Mouse (Mus musculus): Measurements from ENCODE around the gene Fbxo11. TPM values are rescaled to one million over a fixed set of nuclear protein-coding genes. Genes with fewer than 3 reads are reported as not detected.

Gene Fbxo11
- polyA plus RNA-seq (2015; fragmentation: Nextera tagmentation; extraction: Ambion mirVana) = 9.8 and 9.9 TPM in 2 replicates

DNA sequence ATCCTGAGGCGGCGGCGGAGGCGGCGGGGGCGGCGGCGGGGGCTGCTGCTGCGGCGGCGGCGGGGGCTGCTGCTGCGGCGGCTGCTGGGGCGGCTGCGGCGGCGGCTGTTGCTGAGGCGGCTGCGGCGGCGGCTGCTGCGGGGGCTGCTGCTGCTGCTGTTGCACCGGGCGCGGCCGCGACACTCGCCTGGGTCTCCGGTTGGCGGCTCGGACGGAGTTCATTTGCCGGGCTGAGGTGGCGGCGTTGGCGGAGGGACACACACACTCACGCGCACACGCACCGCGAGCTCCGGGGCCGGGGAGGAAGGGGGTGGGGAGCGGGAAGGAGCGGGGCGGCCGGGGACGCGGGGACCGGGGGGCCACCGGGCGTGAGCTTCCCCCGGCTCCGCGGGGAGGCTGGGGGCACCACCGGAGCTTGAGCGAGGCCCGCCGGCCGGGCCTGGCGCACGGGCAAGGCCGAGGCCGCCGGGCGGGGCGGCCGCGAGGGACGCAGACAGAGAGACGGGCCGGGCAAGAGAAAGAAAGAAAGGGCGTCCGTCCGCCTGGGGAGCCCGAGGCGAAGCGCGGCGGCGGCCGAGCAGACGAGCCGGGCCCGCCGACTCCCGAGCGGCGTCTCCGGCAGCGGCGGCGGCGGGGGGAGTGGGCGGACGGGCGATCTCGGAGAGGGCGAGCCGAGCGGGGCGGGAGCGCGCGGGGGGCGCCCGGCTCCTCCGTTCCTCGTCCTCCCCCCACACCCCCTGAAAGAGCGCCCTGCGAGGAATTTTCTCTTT, at the start of gene Fbxo11:
Gene Fbxo11 (minus strand): TSS at position 261 of the 770 bp plus-strand sequence.
- Histone ChIP-seq H3K27me3 (replicated peaks) (no peaks in the 10 kb centered on the region), H3K27ac (replicated peaks) (peak within 1 kb of the TSS; percentile 100), H3K4me1 (peaks cover 23% of the 10 kb centered on the region), H3K36me3 (no peaks in the 10 kb centered on the region), H3K4me3 (peak within 1 kb of the TSS; percentile 98), H3K9ac (peak within 1 kb of the TSS; percentile 100), H3K4me2 (peak within 1 kb of the TSS; percentile 72), H3K9me3 (no peaks in the 10 kb centered on the region)
- under 1% methylated on average over 59 of the region's 112 CpGs for WGBS
- ATAC-seq (ENCODE audit: extremely low read depth, insufficient number of reproducible peaks, low FRiP score, low TSS enrichment) = peak; percentile 2; the same call in 1 of the 2 replicates

- Histone ChIP-seq H3K4me2 (no peak overlapping the region), H3K36me3 (no peaks in the 10 kb centered on the region), H3K4me1 (no peaks in the 10 kb centered on the region), H3K4me3 (no peak overlapping the region), H3K9me3 (no peaks in the 10 kb centered on the region), H3K27me3 (replicated peaks) (no peaks in the 10 kb centered on the region), H3K9ac (no peak overlapping the region), H3K27ac (replicated peaks) (no peak overlapping the region)
- no peak for ATAC-seq (ENCODE audit: extremely low read depth, insufficient number of reproducible peaks, low FRiP score, low TSS enrichment)
- WGBS = 88% methylated on average over 10 of the region's 10 CpGs
Measured at GRCm38 (mm10) chr17:88113883-88114229, 48.8 kb upstream of the Fbxo11 start.

DNA sequence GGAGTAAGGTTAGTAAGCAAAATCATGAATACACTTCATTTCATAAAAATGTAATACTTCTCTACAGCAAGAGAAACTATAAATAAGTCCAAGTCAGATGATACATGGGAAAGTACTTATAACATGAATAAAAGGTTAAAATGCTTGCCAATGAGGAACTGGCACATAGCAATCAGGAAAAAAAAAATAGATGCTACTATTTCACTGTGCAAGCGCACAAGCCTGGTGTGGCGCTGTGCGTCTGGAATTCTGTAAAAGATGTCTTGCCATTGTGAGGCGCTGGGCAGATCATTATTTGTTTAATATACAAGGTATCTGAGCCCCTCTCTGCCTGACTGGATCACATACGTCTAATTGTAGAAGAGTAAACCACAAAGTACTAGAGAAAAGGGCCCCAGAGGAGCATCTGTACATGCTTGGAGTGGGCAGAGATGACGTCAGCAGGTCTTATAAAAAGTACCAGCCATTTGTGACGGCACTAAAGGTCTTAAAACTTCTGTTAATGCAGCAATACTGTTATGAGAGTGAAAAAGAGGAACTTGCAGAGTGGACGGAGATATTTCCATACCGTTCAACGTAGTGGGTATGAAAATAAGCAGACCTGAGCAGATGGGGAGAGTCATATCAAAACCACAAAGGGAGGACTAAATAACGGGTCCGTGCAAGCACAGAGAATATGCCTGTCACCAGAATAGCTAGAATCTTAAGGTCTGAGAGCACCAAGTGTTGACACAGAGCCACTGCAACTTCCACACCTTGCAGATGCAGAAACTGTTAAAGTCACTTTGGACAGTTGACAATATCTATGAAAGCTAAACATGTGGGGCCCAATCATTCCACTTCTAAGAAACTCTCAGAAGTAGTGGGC, 48.2 kb upstream of the Fbxo11 start:
- WGBS = 71% methylated on average over 12 of the region's 12 CpGs
- H3K27me3 ChIP-seq (replicated peaks) = no peaks in the 10 kb centered on the region

GRCm38 (mm10) chr17:88111865-88112645, 47.0 kb upstream of the Fbxo11 start:
- 63% methylated on average over 10 of the region's 10 CpGs for WGBS
- Histone ChIP-seq H3K27ac (replicated peaks) (no peak overlapping the region), H3K9me3 (no peaks in the 10 kb centered on the region), H3K4me2 (no peak overlapping the region), H3K4me3 (no peak overlapping the region), H3K36me3 (no peaks in the 10 kb centered on the region), H3K4me1 (no peaks in the 10 kb centered on the region), H3K27me3 (replicated peaks) (no peaks in the 10 kb centered on the region), H3K9ac (no peak overlapping the region)
- no peak for ATAC-seq (ENCODE audit: extremely low read depth, insufficient number of reproducible peaks, low FRiP score, low TSS enrichment)

More for the DNA sequence above, 48.2 kb upstream of the Fbxo11 start:
- ATAC-seq (ENCODE audit: extremely low read depth, insufficient number of reproducible peaks, low FRiP score, low TSS enrichment) = no peak
- Histone ChIP-seq H3K9ac (no peak overlapping the region), H3K9me3 (no peaks in the 10 kb centered on the region), H3K27ac (replicated peaks) (no peak overlapping the region), H3K36me3 (no peaks in the 10 kb centered on the region), H3K4me2 (no peak overlapping the region), H3K4me3 (no peak overlapping the region), H3K4me1 (no peaks in the 10 kb centered on the region)

GRCm38 (mm10) chr17:88111081-88111796, 46.1 kb upstream of the Fbxo11 start:
- Histone ChIP-seq H3K36me3 (no peaks in the 10 kb centered on the region), H3K4me3 (no peak overlapping the region)
- WGBS = 81% methylated on average over 12 of the region's 12 CpGs

DNA sequence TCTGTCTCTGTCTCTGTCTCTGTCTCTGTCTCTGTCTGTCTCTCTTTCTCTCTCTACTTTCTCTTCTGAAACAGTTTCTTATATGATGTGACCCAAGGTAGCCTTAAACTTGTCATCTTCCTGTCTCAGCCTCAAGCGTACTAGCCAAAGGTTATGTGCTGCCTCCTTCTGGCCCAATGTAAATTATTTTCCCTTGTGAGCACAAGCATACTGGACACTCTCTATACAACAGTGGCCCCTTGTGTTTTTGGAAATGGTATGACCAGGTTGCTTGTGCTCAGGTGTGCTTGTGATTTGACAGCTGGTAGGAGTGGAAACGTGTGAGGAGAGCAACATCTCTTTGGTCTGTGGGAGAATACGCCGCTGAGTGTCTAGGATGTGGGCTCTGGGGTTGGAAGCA, 42.6 kb upstream of the Fbxo11 start:
- no peak overlapping the region for H3K27ac ChIP-seq (replicated peaks)
- H3K9me3 ChIP-seq = no peaks in the 10 kb centered on the region
- H3K4me3 ChIP-seq = no peak overlapping the region
- H3K9ac ChIP-seq = no peak overlapping the region
- no peaks in the 10 kb centered on the region for H3K4me1 ChIP-seq
- no peaks in the 10 kb centered on the region for H3K36me3 ChIP-seq
- ATAC-seq (ENCODE audit: extremely low read depth, insufficient number of reproducible peaks, low FRiP score, low TSS enrichment) = no peak
- 86% methylated on average over 4 of the region's 4 CpGs for WGBS
- H3K4me2 ChIP-seq = no peak overlapping the region
- H3K27me3 ChIP-seq (replicated peaks) = no peaks in the 10 kb centered on the region

More at GRCm38 (mm10) chr17:88111081-88111796, 46.1 kb upstream of the Fbxo11 start:
- H3K27ac ChIP-seq (replicated peaks) = no peak overlapping the region
- no peak for ATAC-seq (ENCODE audit: extremely low read depth, insufficient number of reproducible peaks, low FRiP score, low TSS enrichment)
- H3K27me3 ChIP-seq (replicated peaks) = no peaks in the 10 kb centered on the region
- H3K9ac ChIP-seq = no peak overlapping the region
- no peaks in the 10 kb centered on the region for H3K4me1 ChIP-seq
- no peak overlapping the region for H3K4me2 ChIP-seq
- no peaks in the 10 kb centered on the region for H3K9me3 ChIP-seq

DNA sequence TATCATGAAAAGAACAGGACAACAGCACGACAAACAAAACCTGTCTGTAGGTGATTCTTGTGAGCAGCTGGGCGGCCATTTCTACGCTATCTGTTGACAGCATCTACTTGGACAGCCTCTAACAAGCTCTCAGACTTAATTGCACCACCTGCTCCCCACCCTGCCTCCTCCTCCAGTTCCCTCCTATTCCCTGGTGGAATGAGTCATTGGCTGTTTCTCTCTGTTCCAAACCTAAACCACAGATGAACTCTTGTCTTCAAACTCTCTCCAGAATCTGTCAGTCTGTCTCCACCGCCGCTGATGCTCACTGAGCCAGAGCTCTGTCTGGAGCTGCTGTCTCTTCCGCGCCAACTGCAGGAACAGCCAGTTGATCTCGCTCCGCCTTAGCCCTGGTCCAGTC, 41.3 kb upstream of the Fbxo11 start:
- H3K27ac ChIP-seq (replicated peaks) = no peak overlapping the region
- 81% methylated on average over 9 of the region's 9 CpGs for WGBS
- ATAC-seq (ENCODE audit: extremely low read depth, insufficient number of reproducible peaks, low FRiP score, low TSS enrichment) = no peak

DNA sequence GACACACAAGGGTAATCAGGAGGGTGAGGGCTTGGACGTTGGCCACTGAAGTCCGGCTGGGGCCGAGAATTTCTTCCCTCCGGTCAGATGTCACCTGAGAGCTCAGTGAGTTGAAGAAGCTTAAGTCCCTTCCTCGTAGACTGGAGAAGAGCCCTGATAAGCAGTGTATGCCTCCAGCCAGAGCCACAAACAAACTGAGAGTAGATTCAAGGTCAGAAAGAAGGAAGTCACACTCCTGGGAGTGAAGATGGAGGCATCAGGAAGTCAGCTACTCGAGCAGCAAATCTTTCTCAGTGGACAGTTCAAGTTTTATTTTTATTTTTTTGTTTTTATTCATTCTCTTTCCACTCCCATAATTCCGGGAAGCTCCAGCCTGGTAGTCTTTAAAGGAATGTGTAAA, 37.5 kb upstream of the Fbxo11 start:
- no peak for ATAC-seq (ENCODE audit: extremely low read depth, insufficient number of reproducible peaks, low FRiP score, low TSS enrichment)

More for the DNA sequence above, 41.3 kb upstream of the Fbxo11 start:
- Histone ChIP-seq H3K9ac (no peak overlapping the region), H3K4me2 (no peak overlapping the region), H3K4me3 (no peak overlapping the region), H3K4me1 (no peaks in the 10 kb centered on the region), H3K9me3 (no peaks in the 10 kb centered on the region), H3K27me3 (replicated peaks) (no peaks in the 10 kb centered on the region), H3K36me3 (no peaks in the 10 kb centered on the region)

DNA sequence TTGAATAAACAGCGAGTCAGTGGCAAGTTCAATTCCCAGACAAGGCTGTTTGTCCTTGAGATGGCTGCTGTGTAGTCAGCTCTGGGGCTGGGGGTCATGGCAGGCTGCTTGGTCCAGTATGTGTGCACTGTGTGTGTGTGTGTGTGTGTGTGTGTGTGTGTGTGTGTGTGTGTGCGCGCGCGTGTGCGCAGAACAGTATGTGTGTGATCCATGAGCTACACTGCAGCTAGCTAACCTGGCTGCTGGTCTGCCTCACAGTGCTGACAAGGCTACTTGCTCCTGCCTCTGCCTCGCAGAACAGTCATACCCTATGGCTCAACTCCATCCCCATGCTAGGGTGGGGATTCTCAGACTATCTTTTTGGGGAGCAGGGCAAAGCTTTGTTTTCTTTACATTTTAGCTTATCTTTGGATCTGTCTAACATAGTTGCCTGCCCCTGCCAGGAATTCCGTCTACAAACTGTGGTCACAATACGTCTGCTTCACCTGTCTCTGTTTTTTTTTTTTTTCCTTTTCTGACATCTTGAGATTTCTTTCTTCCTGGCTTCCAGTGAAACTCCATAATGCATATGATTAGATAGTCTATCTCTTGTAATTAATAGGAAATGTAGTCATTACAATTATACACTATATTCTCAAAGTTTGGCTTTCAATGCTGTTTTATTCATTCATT, 33.2 kb upstream of the Fbxo11 start:
- no peak for ATAC-seq (ENCODE audit: extremely low read depth, insufficient number of reproducible peaks, low FRiP score, low TSS enrichment)
- WGBS = 85% methylated on average over 9 of the region's 9 CpGs
- no peak overlapping the region for H3K4me2 ChIP-seq

More for the DNA sequence above, 37.5 kb upstream of the Fbxo11 start:
- WGBS = 57% methylated on average over 7 of the region's 7 CpGs
- no peak overlapping the region for H3K27ac ChIP-seq (replicated peaks)
- no peak overlapping the region for H3K9ac ChIP-seq
- no peaks in the 10 kb centered on the region for H3K9me3 ChIP-seq
- H3K4me1 ChIP-seq = no peaks in the 10 kb centered on the region
- H3K4me3 ChIP-seq = no peak overlapping the region
- H3K36me3 ChIP-seq = no peaks in the 10 kb centered on the region
- H3K27me3 ChIP-seq (replicated peaks) = no peaks in the 10 kb centered on the region
- no peak overlapping the region for H3K4me2 ChIP-seq

DNA sequence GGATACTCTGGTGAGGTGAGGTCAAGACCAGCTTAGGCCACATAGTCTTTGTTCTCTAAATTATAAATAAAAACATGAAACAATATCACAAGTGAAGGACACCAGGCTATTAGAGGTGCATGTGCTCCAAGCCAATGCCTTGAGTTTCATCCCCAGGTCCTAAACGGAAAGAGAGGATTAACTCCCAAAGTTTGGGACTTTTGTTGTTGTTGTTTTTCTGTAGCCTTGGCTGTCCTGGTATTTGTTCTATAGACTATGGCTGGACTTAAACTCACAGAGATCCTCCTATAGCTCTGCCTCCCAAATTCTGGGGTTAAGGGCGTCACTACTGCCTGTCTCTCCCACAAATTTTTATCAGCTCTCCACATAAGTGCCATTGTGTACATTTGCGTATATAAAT, 32.5 kb upstream of the Fbxo11 start:
- Histone ChIP-seq H3K4me2 (no peak overlapping the region), H3K4me1 (no peaks in the 10 kb centered on the region), H3K36me3 (no peaks in the 10 kb centered on the region), H3K9me3 (no peaks in the 10 kb centered on the region), H3K27ac (replicated peaks) (no peak overlapping the region), H3K9ac (no peak overlapping the region), H3K27me3 (replicated peaks) (no peaks in the 10 kb centered on the region), H3K4me3 (no peak overlapping the region)
- no peak for ATAC-seq (ENCODE audit: extremely low read depth, insufficient number of reproducible peaks, low FRiP score, low TSS enrichment)
- WGBS = 77% methylated on average over 3 of the region's 3 CpGs

More for the DNA sequence above, 33.2 kb upstream of the Fbxo11 start:
- Histone ChIP-seq H3K4me1 (no peaks in the 10 kb centered on the region), H3K36me3 (no peaks in the 10 kb centered on the region), H3K27ac (replicated peaks) (no peak overlapping the region), H3K9ac (no peak overlapping the region), H3K27me3 (replicated peaks) (no peaks in the 10 kb centered on the region), H3K4me3 (no peak overlapping the region), H3K9me3 (no peaks in the 10 kb centered on the region)

All from heart, embryonic 13.5 days (tissue).